Mouse (Mus musculus): ENCODE measurements around the gene S100pbp.
A peak's percentile ranks its signal among the peaks of the same experiment; 100 is the strongest.

The S100pbp gene

DNA sequence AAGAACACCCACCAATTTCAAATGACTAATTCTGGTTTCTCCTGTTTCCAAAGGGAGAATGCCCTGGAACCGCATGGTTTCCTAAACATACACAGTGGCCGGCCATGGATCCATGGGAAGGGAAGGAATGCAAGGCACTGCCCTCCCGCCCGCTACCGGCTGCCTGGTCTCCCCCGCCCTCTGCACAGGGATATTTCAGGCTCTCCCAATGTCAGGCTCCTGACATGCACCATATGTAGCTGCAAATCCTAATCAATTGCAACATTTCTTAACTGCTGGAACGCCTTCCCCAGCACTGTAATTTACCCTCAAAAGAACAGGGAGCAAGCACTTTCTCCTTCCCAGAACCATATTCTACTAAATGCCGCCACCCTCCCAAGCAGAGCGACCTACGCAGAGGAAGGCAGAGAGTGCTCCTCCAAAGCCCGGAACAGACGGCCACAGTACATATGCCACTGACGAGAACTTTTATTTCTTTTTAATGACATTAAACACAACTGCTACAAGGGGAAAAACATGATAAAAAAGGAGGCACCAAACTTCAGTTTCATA is 41.9 kb downstream of the S100pbp start:
- peak; percentile 17 for DNase-seq

- DNase-seq, result no peak
These were observed 43.1 kb downstream of the S100pbp start for GRCm38 (mm10) chr4:129146392-129146791.

DNA sequence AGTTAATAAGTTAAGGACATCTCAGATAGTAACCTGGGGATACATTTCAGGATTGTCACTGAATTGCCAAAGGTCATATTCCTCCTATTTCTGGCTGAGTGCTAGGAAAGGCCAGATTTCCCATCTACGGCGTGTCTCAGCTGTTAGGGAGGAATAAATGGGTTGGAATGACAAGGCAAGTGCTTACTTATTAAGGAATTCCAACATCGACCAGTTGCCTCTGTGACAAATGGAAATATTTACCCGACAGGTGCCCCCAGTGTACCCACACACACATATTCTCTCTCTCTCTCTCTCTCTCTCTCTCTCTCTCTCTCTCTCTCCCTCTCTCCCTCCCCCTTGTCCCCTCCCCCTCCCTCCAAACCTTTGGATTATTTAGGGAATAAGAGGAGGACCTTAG is 43.6 kb downstream of the S100pbp start:
- peak; percentile 19 for DNase-seq

GRCm38 (mm10) chr4:129145411-129145810 is 44.1 kb downstream of the S100pbp start:
- peak; percentile 38 for DNase-seq

GRCm38 (mm10) chr4:129144401-129145367 is 44.8 kb downstream of the S100pbp start:
- peak; percentile 94 for DNase-seq

- DNase-seq, result peak; percentile 50
These were observed 46.0 kb downstream of the S100pbp start for GRCm38 (mm10) chr4:129143509-129143908.

DNA sequence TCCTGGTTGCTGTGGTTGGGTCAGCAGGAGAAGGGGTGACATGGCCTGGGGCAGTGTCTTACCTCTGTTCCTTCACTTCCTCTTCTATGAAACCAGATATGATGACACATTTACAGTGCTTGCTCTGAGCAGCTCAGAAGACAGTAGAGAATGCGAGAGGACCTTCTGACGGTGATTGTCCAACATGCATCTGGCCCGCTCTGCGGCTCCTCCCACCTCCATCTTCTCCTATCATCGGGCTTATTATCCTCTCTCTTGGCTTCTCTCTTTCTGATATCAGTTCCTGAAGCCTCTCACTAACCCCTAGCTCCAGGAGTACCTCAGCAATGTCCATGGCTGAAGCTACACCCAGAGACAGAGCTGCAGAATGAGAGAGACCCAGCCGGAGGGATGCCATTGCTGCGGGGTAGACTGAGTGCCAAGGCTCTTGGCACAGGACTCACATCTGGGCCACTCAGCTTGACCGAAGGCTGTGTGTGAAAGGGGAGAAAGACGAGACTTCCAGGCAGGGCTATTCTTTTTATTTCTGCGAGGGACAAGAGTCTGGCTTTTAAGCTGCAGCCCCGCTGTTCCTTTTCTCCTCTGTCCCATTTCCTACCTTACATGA is 47.0 kb downstream of the S100pbp start:
- DNase-seq, result peak; percentile 59

GRCm38 (mm10) chr4:129141560-129142438 is 47.7 kb downstream of the S100pbp start:
- DNase-seq, result peak; percentile 63

DNA sequence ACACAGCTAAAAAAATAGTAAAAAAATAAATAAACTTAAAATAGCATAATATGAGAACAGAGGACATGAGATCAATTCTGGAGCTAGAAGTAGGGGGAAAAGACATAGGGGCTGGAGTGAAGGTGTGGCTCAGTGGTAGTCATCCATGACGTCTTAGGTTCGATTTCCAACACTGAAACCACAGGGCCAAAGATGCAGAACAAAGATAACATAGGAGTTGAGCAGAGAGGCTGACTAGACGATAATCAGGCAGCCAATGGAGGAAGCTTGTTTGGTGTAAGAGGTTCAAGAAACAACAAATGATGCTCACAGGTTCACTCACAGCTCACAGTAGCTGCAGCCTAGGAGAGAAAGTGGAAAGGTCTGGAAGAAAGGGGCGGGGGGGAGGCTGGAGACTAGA is 48.7 kb downstream of the S100pbp start:
- no peak for DNase-seq

DNA sequence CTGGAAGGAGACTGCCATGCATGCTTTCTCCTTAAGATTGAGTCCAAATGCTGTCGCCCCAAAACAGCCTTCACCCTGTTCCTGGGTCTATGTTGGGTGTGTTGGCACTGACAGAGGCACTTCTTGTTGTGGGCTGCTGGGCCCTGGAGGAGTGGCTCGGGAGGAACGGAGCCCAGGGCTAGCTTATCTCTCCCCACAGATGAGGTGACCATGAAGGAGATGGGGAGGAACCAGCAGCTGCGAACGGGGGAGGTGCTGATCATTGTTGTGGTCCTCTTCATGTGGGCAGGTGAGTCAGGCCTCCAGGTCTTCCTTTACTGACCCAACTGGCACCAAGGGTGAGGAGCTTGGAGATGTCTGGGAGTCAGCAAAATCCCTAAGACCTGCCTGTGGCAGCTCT is 49.9 kb downstream of the S100pbp start:
- DNase-seq, result no peak

DNA sequence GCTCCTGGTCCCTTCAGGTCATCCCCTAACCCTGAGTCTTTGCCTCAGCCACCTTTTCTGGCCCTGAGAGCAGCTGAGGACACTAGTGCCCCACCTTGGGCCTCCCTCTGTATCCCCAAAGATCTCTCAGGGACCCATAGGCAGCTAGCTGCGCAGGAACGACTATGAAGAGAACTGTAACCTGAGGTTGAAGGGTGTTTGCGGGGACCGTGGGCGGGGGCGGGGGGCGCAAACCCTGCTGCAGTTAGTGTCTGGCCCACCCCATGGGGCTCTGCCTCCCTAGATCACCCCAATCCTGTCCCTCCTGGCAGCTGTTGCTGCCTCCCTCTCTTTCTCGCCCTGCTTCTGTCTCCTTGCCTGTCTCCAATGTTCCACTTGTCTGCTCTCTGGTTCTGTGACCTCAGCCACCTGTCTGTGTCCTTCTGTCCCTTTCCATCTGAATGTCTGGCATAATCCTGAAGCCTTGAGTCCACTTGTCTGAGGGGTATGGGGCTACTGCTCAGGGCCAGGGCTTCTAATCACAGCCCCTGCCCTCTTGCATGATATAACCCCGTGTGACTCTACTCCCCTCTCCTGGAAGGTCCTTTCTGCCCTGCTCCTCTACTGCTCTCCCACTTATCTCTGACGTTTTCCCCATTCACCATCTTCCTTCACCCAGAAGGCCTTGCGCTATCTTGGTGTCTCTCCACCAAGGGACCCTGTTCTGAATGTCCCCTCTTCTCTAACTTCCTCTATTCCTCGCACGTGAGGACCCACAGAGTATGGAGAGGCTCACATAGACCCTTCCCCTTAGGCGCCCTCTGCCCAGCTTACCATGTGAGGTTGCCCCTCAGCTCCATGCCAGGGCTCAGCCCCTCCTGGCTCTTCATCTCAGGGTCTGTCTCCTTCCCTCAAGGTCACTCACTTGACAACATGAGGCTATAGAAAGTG is 51.9 kb downstream of the S100pbp start:
- peak; percentile 64 for DNase-seq

DNA sequence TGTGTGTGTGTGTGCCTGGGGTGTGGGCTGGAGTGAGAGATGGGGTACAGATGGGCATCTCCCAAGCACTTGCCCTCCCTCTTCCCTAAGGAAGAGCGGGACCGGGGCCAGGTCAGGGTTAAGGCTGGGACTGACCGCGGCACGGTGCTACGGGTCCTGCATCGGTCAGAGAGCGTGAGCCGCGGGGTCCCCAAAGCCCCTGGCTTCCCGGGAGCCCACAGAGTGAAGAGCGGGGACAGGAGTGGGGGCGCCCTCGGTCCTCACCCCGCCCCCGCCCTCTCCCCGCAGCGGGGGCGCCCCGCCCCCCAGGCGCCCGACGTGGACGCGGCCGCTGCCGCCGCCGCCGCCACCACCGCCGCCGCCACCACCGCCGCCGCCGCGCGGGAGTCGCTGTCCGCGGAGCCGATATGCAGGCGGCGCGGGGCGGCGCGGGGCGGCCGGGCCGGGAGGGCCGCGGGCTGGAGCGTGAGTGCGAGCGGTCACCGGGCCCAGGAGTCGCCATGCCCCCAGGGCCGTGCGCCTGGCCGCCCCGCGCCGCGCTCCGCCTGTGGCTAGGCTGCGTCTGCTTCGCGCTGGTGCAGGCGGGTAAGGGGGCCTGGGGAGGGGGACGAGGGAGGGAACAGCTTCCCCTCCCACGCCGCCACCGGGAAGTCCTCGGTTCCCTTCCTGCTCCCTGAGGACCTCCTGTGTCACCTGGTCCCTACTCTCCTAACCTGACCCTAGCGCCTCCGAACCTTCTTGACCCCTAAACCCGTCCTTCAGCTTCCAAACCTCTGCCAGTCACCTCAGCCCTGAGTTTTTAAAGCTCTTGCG is 52.7 kb downstream of the S100pbp start, which contains the start of gene Fndc5:
Gene Fndc5, plus strand, starts transcription at position 421 of the 813 bp plus-strand sequence.
- DNase-seq, result peak; percentile 76

DNA sequence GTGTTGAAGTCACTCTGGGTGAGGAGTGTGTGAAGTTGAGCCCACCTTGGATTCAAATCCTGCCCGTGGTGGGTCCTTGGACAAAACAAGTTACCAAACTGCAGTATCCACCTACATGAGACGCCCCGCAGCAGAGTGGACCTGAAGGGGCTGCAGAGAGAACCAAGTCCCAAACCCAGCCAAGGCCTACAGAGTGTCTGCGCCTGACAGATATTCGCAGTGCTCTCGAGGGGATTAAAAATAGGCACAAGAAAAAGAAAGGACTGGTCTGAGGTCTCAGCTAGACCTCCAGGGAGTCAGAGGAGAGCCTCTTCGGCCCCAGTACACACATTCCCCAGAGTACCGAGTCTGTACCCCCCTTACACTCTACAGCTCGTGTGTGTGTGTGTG is 53.3 kb downstream of the S100pbp start:
- no peak for DNase-seq

GRCm38 (mm10) chr4:129135637-129136036 is 53.9 kb downstream of the S100pbp start:
- no peak for DNase-seq

GRCm38 (mm10) chr4:129134799-129135585 is 54.5 kb downstream of the S100pbp start:
- peak; percentile 87 for DNase-seq

DNA sequence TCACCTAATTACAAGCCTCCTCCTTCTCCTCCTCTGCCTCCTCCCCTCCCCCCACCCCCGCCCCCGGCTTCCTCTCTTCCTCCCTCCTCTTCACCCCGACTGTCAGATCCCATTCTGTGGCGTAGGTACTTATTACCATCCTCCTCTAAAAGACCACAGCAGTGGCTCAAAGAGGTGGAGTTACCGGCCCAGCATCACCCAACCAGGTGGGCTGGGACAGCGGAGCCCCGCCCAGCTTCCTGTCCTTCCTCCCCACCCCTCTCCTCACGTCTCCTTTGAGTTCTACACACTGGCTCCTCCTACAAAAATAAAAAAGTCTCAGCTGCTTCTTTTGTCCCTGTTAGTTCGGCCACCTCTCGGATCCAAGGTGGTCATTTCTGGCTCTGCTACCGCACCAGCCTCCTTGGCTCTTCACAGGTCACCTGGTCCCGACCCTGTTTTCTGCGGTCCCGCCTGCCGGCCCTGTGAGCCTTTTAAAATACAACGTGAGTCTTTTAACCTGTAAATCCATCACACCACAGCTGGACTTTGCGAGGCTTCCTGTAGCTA is 58.7 kb downstream of the S100pbp start:
- DNase-seq, result no peak

GRCm38 (mm10) chr4:129130149-129130548 is 59.4 kb downstream of the S100pbp start:
- DNase-seq, result no peak

DNA sequence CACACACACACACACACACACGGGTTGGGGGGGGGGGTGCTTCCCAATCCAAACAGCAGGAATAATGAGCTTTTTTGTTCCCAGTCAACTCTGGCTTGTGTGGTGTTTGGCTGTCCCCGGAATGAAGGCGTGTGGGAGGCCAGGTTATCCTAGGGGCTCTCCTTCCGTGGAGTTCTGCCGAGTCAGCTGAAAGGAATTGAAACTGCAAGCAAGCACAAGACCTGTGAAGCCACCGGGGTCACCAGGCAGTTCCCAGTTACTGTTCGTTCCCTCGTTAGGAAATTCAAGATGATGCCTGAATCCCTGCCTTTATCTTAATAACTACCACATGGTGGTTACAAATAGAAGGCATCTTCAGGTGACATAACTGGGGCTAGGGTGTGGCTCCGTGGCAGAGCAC is 60.1 kb downstream of the S100pbp start:
- no peak for DNase-seq

GRCm38 (mm10) chr4:129128582-129129338 is 60.8 kb downstream of the S100pbp start:
- DNase-seq, result no peak
